Mouse (Mus musculus): ENCODE results near the gene Bcl2l11.
A peak's percentile ranks its signal among the peaks of the same experiment; 100 is the strongest.

Bcl2l11 gene

GRCm38 (mm10) chr2:128111537-128111936 is 14.3 kb upstream of the Bcl2l11 start:
- DNase-seq (ENCODE audit: low read depth, low spot score): no peak

DNA sequence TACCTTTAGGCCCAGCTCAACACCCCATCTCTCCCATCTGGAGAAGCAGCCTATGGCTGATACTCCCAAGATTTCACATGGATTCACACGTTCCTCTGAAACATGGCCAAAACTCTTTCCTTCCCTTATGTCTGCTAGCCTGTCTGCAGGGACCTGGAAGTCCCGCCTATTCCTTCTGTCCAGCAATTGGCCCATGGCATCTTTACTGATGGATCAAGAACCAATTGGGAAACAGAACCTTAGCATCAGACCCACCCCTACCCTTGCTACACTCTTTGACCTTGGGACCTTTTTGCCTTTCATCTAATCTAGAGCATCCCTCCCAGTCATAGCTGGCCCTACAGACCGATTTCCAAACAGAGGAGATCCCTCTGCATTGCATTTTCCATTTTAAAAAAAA is 11.2 kb upstream of the Bcl2l11 start:
- DNase-seq (ENCODE audit: low read depth, low spot score): no peak

DNA sequence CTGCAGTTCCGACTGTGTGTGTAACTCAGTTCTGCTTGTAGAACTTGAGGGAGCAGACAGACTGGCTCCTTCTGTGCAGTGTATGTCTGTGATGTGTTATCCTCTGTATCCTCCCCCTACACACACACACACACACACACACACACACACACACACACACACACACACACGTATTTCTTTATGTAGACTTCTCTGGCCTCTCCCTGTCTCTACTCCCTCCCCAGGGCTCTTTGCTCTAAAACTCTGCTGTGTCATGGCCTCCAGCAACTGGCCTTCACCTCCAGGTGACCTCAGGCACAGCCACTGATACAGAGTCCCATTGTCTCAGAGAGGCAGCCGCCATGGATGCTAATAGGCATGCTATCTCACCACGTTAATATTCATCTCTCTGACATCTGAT is 10.3 kb upstream of the Bcl2l11 start:
- DNase-seq (ENCODE audit: low read depth, low spot score): no peak

DNA sequence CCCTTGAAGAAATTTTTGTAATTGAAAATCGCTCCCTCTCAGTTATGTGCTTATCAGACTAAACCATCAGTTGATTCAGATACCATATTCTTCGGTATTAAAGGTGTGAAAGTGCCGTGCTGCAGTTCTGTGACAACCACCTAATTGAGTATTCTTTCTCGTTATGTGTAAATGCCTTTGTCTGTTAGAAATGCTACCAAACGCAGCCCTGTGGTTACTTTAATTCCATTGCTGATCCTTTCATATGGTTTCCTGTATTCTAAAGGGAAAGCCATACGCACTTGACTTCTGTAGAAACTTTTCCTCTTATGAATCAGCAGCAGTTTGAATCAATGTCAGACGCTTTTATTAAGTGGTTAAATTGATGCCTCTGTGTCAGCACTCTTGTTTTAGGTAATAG is 8.2 kb upstream of the Bcl2l11 start:
- DNase-seq (ENCODE audit: low read depth, low spot score): no peak

DNA sequence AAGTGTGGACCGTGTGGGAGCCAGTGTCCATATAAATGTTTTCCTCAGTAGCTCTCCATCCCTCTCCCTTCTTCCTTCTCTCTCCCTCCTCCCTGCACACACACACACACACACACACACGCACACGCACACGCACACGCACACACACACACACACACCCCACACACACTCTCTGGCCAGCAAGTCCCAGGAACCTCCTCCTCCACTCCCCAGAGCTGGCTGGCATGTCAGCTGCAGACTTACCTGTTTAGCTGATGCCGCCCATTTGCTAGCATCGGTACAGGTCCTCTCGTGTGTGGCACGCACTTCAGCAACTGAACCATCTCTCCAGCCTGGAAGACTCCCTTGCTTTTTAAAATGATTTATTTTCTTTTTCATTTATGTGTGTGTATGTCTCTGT is 6.9 kb upstream of the Bcl2l11 start:
- no peak for DNase-seq (ENCODE audit: low read depth, low spot score)

- DNase-seq (ENCODE audit: low read depth, low spot score): peak; percentile 65
Measured at GRCm38 (mm10) chr2:128122491-128122890, 3.3 kb upstream of the Bcl2l11 start.

GRCm38 (mm10) chr2:128122891-128123771 is 2.7 kb upstream of the Bcl2l11 start:
- no peak for DNase-seq (ENCODE audit: low read depth, low spot score)

DNA sequence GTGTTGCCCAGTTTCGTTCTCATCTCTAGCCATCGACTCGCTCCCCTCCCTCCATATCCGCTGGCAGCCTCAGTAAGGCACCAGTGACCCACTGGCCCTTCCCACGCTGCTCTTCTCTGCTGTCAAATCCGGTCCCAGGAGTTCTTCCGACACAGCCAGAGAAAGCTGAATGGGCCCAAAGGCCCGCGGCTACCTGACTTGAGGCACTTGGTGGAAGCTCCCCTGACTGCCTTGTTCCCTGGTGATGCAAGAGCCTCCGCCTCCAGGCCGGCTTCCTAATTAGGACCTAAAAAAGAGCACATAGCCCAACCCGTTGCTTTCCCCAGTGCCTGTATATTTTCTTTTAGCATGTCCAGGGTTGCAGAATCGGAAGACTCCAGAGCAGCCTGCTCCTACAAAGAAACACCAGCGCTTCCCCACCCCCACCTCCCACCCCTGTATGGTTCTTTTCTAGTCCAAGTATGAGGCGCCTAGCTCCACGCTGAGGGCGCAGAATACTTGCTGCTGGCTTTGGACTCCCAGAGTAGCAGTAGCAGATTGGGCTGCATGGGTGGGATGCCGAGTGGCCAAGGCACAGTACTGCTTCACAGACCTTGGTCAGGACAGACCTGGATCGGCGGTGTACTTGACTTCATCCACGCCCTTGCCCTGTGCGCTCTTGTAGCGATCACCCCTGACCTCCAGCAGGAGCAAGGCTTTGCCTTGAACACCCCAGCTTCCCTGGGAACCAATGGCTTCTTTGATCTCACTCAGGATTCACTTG is 1.7 kb upstream of the Bcl2l11 start:
- DNase-seq (ENCODE audit: low read depth, low spot score): no peak

GRCm38 (mm10) chr2:128124693-128125092 is 1.1 kb upstream of the Bcl2l11 start:
- DNase-seq (ENCODE audit: low read depth, low spot score): no peak

DNA sequence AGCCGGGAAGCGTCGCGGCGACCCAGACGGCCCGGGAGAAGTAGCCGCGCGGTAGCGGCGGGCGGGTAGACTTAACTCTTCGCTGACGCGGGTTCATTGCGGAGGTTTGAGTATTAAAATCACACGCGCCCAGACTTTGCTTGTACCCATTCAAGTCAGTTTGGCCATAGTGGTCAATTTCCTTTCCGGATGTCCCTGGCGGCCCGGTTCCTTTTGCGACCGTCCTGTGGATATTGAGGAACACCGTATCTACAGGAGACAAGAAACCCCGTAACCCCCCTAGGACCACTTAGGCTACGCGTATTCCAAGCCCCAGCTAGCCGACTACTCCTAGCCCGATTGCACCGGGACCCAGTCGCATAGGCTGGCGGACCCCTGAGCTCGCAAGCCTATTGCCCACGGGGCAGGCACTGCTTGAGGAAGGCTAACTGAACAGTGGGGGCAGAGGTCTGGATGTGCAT is 783 bp downstream of the Bcl2l11 start:
- no peak for DNase-seq (ENCODE audit: low read depth, low spot score)

DNA sequence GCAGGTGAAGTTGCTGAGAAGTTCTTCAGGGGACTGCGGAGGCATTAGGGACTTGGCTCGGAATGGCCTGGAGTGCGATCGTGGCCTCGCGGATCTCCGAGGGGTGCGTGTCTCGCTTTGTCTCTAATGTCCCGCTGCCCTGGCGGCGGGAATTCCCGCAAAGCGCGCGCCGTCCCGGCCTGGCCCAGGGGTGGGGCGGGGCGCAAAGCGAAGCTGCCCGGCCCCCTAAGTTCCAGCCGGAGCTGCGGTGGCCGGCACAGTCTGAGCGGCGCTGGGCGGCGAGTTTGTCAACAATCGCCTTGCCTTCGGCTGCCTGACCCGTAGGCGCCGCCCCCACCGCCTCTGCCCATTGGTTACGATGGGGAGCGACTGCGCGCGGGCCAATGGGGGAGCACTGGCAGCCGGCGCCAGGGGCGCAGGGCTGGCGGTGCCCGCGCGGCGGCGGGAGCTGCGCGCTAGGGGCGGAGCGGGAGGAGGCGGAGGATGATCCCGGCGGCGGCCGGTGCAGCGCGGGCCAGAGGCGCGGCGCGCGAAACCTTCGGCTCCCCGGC is 1.4 kb downstream of the Bcl2l11 start:
- DNase-seq (ENCODE audit: low read depth, low spot score): peak; percentile 91

- peak; percentile 69 for DNase-seq (ENCODE audit: low read depth, low spot score)
Measured at GRCm38 (mm10) chr2:128127691-128128292, 2.0 kb downstream of the Bcl2l11 start.

DNA sequence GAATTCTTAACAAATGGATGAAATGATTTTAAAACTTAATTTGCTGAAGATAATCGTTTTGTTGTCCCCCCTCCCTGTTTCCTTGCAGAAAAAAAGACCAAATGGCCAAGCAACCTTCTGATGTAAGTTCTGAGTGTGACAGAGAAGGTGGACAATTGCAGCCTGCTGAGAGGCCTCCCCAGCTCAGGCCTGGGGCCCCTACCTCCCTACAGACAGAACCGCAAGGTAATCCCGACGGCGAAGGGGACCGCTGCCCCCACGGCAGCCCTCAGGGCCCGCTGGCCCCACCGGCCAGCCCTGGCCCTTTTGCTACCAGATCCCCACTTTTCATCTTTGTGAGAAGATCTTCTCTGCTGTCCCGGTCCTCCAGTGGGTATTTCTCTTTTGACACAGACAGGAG is 2.7 kb downstream of the Bcl2l11 start:
- no peak for DNase-seq (ENCODE audit: low read depth, low spot score)

DNA sequence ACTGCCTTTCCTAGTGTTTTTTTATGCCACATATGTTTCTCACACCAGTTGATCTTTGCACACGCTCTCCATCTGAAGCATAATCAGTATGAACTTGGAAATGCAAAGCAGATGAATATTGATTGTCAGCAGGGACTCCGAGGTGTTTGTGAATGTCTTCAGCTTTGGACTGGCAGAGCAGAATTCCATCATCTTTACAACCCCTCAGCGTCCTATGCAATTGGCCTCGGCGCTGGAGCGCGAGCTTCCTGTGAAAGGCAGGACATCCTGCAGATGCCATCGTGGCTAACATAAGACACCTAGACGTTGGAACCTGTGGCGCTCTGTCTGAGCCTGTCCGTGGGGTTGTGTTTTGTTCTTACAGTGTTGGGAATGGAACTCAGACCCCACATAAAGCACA is 5.7 kb downstream of the Bcl2l11 start:
- DNase-seq (ENCODE audit: low read depth, low spot score): no peak

- no peak for DNase-seq (ENCODE audit: low read depth, low spot score)
Measured at GRCm38 (mm10) chr2:128132635-128133034, 6.8 kb downstream of the Bcl2l11 start.

DNA sequence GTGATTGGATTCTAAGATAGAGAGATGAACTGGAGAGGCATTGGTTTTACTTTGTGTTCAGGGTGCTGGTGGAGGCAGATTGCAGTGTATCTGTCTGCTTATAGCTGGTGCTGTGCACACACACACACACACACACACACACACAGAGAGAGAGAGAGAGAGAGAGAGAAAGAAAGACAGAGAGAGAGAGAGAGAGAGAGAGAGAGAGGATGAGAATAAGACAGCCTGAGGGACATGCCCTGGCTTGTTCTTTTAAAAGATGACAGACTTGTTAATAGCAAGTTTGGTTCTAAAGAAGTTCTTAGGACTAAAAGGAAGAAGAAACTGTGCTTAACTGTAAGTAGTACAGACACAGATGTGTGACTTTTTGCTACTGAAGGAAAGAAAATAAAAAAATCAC is 8.0 kb downstream of the Bcl2l11 start:
- no peak for DNase-seq (ENCODE audit: low read depth, low spot score)

DNA sequence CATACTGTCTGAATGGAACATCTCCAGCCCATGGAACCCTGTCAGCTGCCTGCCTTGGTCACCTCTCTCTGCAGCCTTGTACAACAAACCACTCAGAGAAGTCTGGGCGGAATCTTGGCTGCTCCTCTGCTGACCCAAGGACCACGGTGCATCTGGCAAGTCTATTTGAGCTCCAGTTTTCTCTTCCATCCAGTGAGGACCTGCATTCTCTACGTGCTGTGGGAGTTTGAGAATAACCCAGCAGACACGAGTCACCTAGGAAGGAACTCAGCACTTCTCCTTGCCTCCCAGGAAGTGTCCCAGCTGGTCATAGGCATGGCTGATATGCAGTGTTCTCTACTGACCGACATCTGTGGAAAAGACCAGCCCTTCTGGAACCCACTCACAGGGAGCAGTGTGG is 8.6 kb downstream of the Bcl2l11 start:
- DNase-seq (ENCODE audit: low read depth, low spot score): no peak

DNA sequence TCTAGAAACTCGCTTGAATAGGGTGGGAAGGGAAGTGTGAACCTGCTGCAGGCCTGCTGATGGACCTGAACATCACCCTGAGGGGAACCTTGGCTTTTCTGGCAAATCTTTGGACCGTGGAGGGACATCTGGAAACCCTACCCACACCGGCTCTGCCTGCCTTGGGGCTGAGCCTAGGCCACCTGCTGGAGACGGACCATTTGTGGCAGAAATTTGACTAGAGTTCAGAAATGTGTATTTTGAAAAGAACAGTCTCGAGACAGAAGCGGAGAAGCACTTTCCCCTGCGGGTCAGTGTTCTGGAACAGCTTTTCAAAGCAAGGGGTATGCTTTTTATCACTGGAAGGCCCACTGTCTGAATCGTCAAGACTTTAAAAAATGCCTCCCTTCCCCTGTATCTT is 9.1 kb downstream of the Bcl2l11 start:
- DNase-seq (ENCODE audit: low read depth, low spot score): no peak

GRCm38 (mm10) chr2:128136769-128137433 is 11.1 kb downstream of the Bcl2l11 start:
- no peak for DNase-seq (ENCODE audit: low read depth, low spot score)

DNA sequence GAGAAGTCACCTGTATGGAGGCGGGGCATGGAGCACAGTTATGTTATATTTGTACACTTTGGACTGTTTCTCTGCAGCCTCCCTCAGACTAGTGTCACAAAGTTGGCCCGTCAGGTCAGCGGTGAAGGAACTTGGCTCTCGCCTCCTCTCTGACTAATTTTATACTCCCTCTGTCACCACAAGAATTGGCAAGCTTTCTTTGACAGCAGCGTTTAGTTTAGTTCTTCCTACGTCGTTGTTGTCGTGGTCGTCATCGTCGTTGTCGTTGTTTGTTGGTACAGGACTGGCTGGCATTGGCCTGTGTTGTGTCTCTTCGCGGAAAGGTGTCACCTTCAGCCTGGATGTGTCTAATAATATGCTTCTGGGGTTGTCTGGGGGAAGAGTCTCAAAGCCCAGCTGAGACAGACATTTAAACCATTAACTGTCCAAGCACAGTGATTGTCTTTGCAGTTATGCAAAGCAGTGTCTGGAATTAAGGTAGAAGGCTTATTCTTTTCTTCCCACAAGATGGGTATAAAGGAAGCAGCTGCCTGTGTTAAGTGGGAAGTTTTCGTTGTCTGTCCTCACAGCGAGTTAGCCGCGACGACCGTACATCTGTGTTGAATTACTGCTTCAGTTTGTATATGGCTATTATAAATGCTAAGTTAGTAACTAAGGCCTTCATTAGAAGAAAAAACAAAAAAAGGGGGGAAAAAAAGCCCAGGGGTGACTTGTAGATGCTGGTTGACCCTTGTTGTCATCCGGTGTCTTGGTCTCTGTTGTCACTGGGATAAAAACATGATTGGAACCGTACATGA is 11.8 kb downstream of the Bcl2l11 start:
- DNase-seq (ENCODE audit: low read depth, low spot score): no peak

DNA sequence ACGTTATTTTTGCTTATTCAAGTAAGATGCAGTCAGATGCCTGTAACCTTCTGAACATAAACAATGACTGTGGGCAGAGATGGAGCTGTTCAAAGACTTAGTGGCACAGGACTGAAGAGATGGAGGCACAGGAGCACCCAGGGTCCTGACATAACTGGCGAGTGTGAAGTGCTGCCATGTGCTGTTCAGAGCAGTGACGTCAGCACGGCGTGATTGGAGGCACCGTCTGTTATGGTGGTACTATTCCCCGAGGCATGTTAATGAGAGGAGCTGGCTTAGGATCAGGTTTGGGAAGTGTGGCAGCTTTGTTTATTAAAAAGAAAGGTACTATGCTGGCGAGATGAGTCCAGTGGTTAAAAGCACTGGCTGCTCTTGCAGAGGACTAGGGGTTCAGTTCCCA is 13.1 kb downstream of the Bcl2l11 start:
- no peak for DNase-seq (ENCODE audit: low read depth, low spot score)
